Mouse (Mus musculus): ENCODE measurements at regions not wholly inside any gene's neighbourhood (a gene's known extent, or its start where the extent isn't known, plus 50 kb on each side); places are given as distances from the start of the nearest gene placed in this dataset.

- WGBS: 82% methylated on average over 4 of the region's 4 CpGs
- DNase-seq (ENCODE audit: low spot score) (no peak), ATAC-seq (ENCODE audit: insufficient number of reproducible peaks, low FRiP score, low TSS enrichment, low read depth) (no peak)
- Histone ChIP-seq H3K9me3 (ENCODE audit: control insufficient read depth, low read length) (no peaks in the 10 kb centered on the region), H3K36me3 (ENCODE audit: control insufficient read depth, insufficient read depth, low read length) (no peaks in the 10 kb centered on the region), H3K27ac (replicated peaks; ENCODE audit: low read depth, low read length) (no peak overlapping the region), H3K9ac (ENCODE audit: low read length) (no peak overlapping the region), H3K4me2 (ENCODE audit: low read depth, severe bottlenecking) (no peak overlapping the region), H3K4me3 (ENCODE audit: low read depth, low read length) (no peak overlapping the region), H3K4me1 (ENCODE audit: control insufficient read depth, insufficient read depth, low read length) (no peaks in the 10 kb centered on the region), H3K27me3 (ENCODE audit: control insufficient read depth, insufficient read depth, low read length) (no peaks in the 10 kb centered on the region)
Observed at GRCm38 (mm10) chr14:107051946-107052551, 946.1 kb downstream of the Trim52 start.

- no peak for ATAC-seq (ENCODE audit: insufficient number of reproducible peaks, low FRiP score, low TSS enrichment, low read depth)
- H3K4me2 ChIP-seq (ENCODE audit: low read depth, severe bottlenecking): no peak overlapping the region
- no peaks in the 10 kb centered on the region for H3K9me3 ChIP-seq (ENCODE audit: control insufficient read depth, low read length)
- H3K9ac ChIP-seq (ENCODE audit: low read length): no peak overlapping the region
- no peak overlapping the region for H3K27ac ChIP-seq (replicated peaks; ENCODE audit: low read depth, low read length)
- no peaks in the 10 kb centered on the region for H3K36me3 ChIP-seq (ENCODE audit: control insufficient read depth, insufficient read depth, low read length)
- no peaks in the 10 kb centered on the region for H3K4me1 ChIP-seq (ENCODE audit: control insufficient read depth, insufficient read depth, low read length)
- no peaks in the 10 kb centered on the region for H3K27me3 ChIP-seq (ENCODE audit: control insufficient read depth, insufficient read depth, low read length)
- no peak overlapping the region for H3K4me3 ChIP-seq (ENCODE audit: low read depth, low read length)
- no peak for DNase-seq (ENCODE audit: low spot score)
Observed at GRCm38 (mm10) chr14:107068592-107068991, 962.6 kb downstream of the Trim52 start.

GRCm38 (mm10) chr14:107080407-107080806, 974.4 kb downstream of the Trim52 start:
- Histone ChIP-seq H3K4me2 (ENCODE audit: low read depth, severe bottlenecking) (no peak overlapping the region), H3K27me3 (ENCODE audit: control insufficient read depth, insufficient read depth, low read length) (no peaks in the 10 kb centered on the region), H3K9me3 (ENCODE audit: control insufficient read depth, low read length) (no peaks in the 10 kb centered on the region)

More at GRCm38 (mm10) chr14:107080407-107080806, 974.4 kb downstream of the Trim52 start:
- no peak overlapping the region for H3K27ac ChIP-seq (replicated peaks; ENCODE audit: low read depth, low read length)
- ATAC-seq (ENCODE audit: insufficient number of reproducible peaks, low FRiP score, low TSS enrichment, low read depth): no peak
- no peak overlapping the region for H3K4me3 ChIP-seq (ENCODE audit: low read depth, low read length)
- H3K4me1 ChIP-seq (ENCODE audit: control insufficient read depth, insufficient read depth, low read length): no peaks in the 10 kb centered on the region
- H3K36me3 ChIP-seq (ENCODE audit: control insufficient read depth, insufficient read depth, low read length): no peaks in the 10 kb centered on the region
- no peak overlapping the region for H3K9ac ChIP-seq (ENCODE audit: low read length)
- no peak for DNase-seq (ENCODE audit: low spot score)
